Mouse (Mus musculus) kidney, adult 2 months (tissue): ENCODE measurements at regions not wholly inside any gene's neighbourhood (a gene's known extent, or its start where the extent isn't known, plus 50 kb on each side); places are given as distances from the start of the nearest gene placed in this dataset.

Experiments
- CTCF ChIP-seq: fragments of 200-500 bp; conservative IDR thresholded peaks from 2 replicates; pipeline ENCODE4 v1.5.1; 2011; ENCODE audit warnings: low read depth, mild to moderate bottlenecking, control low read depth, low read length, moderate library complexity, mixed read lengths; ENCODE audit not compliant: insufficient read depth, insufficient read length
- POLR2A ChIP-seq: fragments of 200-500 bp; IDR thresholded peaks from one replicate; pipeline ENCODE4 v1.6.1; 2011; ENCODE audit warnings: low read depth, low read length, control low read depth

GRCm38 (mm10) chr10:56642656-56643055, 265.5 kb downstream of the Gja1 start:
- no peak for TF ChIP-seq POLR2A
- TF ChIP-seq CTCF = no peak
